Mouse (Mus musculus) megakaryocyte, embryonic 14.5 days (primary cell): ENCODE data around the gene Fry.

Experiments
- FLI1 ChIP-seq: IDR thresholded peaks from 2 replicates; pipeline ENCODE4 v1.6.1; 2012; ENCODE audit warnings: low read length, inconsistent platforms, mixed read lengths
- GATA1 ChIP-seq: IDR thresholded peaks from 3 replicates; pipeline ENCODE4 v1.6.1; 2012; ENCODE audit warnings: mixed read lengths, low read length, inconsistent platforms, borderline replicate concordance

GRCm38 (mm10) chr5:150246737-150247136 lies 128.3 kb downstream of the Fry start:
- TF ChIP-seq GATA1 (no peak), FLI1 (no peak)
